Mouse (Mus musculus): Measurements from ENCODE around the gene Hmgcl.

GRCm38 (mm10) chr4:135898380-135899049 is 47.7 kb upstream of the Hmgcl start:
- TF ChIP-seq POLR2A (IDR thresholded peaks at IDR 0.05; ENCODE audit: extremely low read depth, insufficient read depth, low read length) (no peak), CTCF (IDR thresholded peaks at IDR 0.05; ENCODE audit: low read depth, low read length) (no peak)

Data from liver, adult 2 months (tissue).